Comparison of ENCODE assay signal across 24 mouse cellular contexts in genomic region chr12:29243087-29243486, GRCm38 (mm10).
"Had no signal": no experiment of that assay in that cellular context is flagged by ENCODE, and none has a peak within 500 bp of the region (broad histone marks: within the 10 kb centered on the region; RNA-seq: fewer than 3 reads in every experiment).

No protein-coding gene starts in this region.

- H3K27me3 ChIP-seq: intestine, embryonic 15.5 days; kidney, embryonic 15.5 days; limb, embryonic 12.5 days; limb, embryonic 15.5 days; midbrain, embryonic 13.5 days; stomach, embryonic 15.5 days had no signal

- H3K4me2 ChIP-seq: intestine, embryonic 15.5 days; kidney, embryonic 15.5 days; limb, embryonic 12.5 days; limb, embryonic 15.5 days; liver, embryonic 11.5 days; lung, embryonic 14.5 days; midbrain, embryonic 13.5 days; stomach, embryonic 15.5 days had no signal

- H3K4me1 ChIP-seq: limb, embryonic 15.5 days; stomach, embryonic 15.5 days had no signal

- ATAC-seq: intestine, embryonic 15.5 days; liver, postnatal 0 days; lung, postnatal 0 days; midbrain, embryonic 13.5 days; midbrain, embryonic 16.5 days had no signal

- H3K27ac ChIP-seq: intestine, embryonic 15.5 days; kidney, embryonic 15.5 days; limb, embryonic 12.5 days; limb, embryonic 15.5 days; liver, embryonic 14.5 days; macrophage; midbrain, embryonic 10.5 days; midbrain, embryonic 13.5 days; stomach, embryonic 15.5 days had no signal

- H3K4me3 ChIP-seq: intestine, embryonic 15.5 days; kidney, embryonic 15.5 days; limb, embryonic 12.5 days; limb, embryonic 15.5 days; midbrain, embryonic 10.5 days; midbrain, embryonic 13.5 days; myocyte; stomach, embryonic 15.5 days had no signal

- H3K36me3 ChIP-seq: intestine, embryonic 15.5 days; kidney, embryonic 15.5 days; limb, embryonic 12.5 days; limb, embryonic 15.5 days; midbrain, embryonic 10.5 days; midbrain, embryonic 13.5 days; stomach, embryonic 15.5 days had no signal

- H3K9ac ChIP-seq: intestine, embryonic 15.5 days; kidney, embryonic 15.5 days; limb, embryonic 12.5 days; limb, embryonic 15.5 days; liver, embryonic 14.5 days; liver, postnatal 0 days; lung, embryonic 14.5 days; midbrain, embryonic 13.5 days; stomach, embryonic 15.5 days had no signal

- DNase-seq: kidney, adult 11 months; kidney, adult 8-10 months; kidney, postnatal 10 days; kidney, postnatal 36 days; left cerebral cortex, postnatal 4 days; liver, postnatal 0 days; lung, embryonic 14.5 days; retina, postnatal 1 day; right cerebral cortex, postnatal 25 days; spleen, adult 18-20 months; thymus, postnatal 25 days had no signal

- H3K9me3 ChIP-seq: intestine, embryonic 15.5 days; kidney, embryonic 15.5 days; limb, embryonic 12.5 days; limb, embryonic 15.5 days; midbrain, embryonic 10.5 days; midbrain, embryonic 13.5 days; stomach, embryonic 15.5 days had no signal
